Mouse (Mus musculus): ENCODE data around the gene Mageb5. TPM values are rescaled to one million over a fixed set of nuclear protein-coding genes. Genes with fewer than 3 reads are reported as not detected.
"Not testable (repeated sequence)": the region's sequence is repeated elsewhere in the genome, so short reads cannot be mapped to it uniquely, and the experiment has no call there.

Mageb5 gene
- total RNA-seq (2021): not detected
- long read RNA-seq, experiment 1: 0 reads
- long read RNA-seq, experiment 2: 0 reads

- DNase-seq: not testable (repeated sequence)
Measured at GRCm38 (mm10) chrX:91782918-91783317, at the start of gene Mageb5. Gene Mageb5 (minus strand): TSS chrX:91783018.

DNA sequence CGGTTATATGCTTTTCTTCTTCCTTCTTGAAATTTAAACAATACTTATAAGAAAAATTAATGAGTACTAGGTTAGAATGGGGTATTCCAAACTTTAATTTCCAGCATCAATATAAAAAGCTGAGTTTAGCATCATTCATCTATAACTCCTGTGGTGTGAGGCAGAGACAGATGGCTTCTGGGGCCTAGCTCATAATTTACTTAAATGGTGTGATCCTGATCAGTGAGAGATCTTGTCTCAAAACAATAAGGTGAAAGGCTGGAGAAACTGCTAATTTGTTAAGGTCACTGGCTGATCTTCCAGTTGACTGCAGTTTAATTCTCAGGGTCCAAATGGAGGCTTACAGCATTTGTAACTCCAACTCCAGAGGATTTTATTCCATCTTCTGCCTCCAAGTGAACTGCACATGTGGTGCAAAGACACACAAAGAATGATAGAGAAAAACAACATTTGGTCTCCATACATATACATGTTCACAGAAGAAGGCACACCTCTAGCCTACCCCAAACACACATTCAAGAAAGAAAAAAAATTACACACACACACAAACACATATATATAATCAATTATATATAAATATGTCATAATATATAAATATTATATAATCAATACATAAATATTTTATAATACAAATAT lies 23.1 kb downstream of the Mageb5 start:
- not testable (repeated sequence) for DNase-seq

Other genes starting within 250 kb of the Mageb5 start
- not detected for gene 1700084M14Rik, start 207.1 kb downstream of the Mageb5 start, total RNA-seq (2021)
- gene Gm14781, start 150.8 kb downstream of the Mageb5 start, total RNA-seq (2021): not detected
- gene Mageb1, start 233.3 kb upstream of the Mageb5 start, total RNA-seq (2021): not detected